Mouse (Mus musculus) kidney, adult 2 months (tissue): ENCODE data around the gene Exoc3l. TPM values are rescaled to one million over a fixed set of nuclear protein-coding genes. Genes with fewer than 3 reads are reported as not detected.
"Not testable (repeated sequence)": the region's sequence is repeated elsewhere in the genome, so short reads cannot be mapped to it uniquely, and the experiment has no call there.

ENCODE experiments used
- DNase-seq: peaks from one replicate; pipeline ENCODE4 v3.0.0; 2021
- H3K27ac ChIP-seq: fragments of 200-500 bp; 2 replicates; pipeline ENCODE4 v1.5.1; 2012; ENCODE audit warnings: low read depth, low read length, control low read depth, inconsistent platforms; ENCODE audit not compliant: insufficient read depth
- H3K27me3 ChIP-seq: fragments of 200-500 bp; replicated peaks from 2 replicates; pipeline ENCODE4 v1.6.1; 2012; ENCODE audit warnings: mild to moderate bottlenecking, moderate library complexity, low read length, inconsistent platforms; ENCODE audit not compliant: control insufficient read depth, insufficient read depth
- H3K36me3 ChIP-seq: fragments of 200-500 bp; 2 replicates; pipeline ENCODE4 v1.6.1; 2012; ENCODE audit warnings: mild to moderate bottlenecking, moderate library complexity, low read length, inconsistent platforms; ENCODE audit not compliant: control insufficient read depth, insufficient read depth
- H3K4me1 ChIP-seq: fragments of 200-500 bp; 2 replicates; pipeline ENCODE4 v1.6.1; 2011; ENCODE audit warnings: low read length; ENCODE audit not compliant: control insufficient read depth, insufficient read depth
- H3K4me3 ChIP-seq: fragments of 200-500 bp; 2 replicates; pipeline ENCODE4 v1.5.1; 2011; ENCODE audit warnings: mild to moderate bottlenecking, low read depth, low read length, control low read depth; ENCODE audit not compliant: insufficient read depth
- CTCF ChIP-seq: fragments of 200-500 bp; conservative IDR thresholded peaks from 2 replicates; pipeline ENCODE4 v1.5.1; 2011; ENCODE audit warnings: low read depth, mild to moderate bottlenecking, control low read depth, low read length, moderate library complexity, mixed read lengths; ENCODE audit not compliant: insufficient read depth, insufficient read length
- POLR2A ChIP-seq: fragments of 200-500 bp; IDR thresholded peaks from one replicate; pipeline ENCODE4 v1.6.1; 2011; ENCODE audit warnings: low read depth, low read length, control low read depth
- WGBS: fragments of 180-500 bp; shearing (Covaris S2); methylation state at CpG from one replicate; pipeline ENCODE4 v1.1.7; 2018; 5-methylcytosine and 5-hydroxymethylcytosine counted together
- polyA plus RNA-seq: library from polyadenylated mRNA; depleted of rRNA; stranded (reverse); fragments of >200 nt; gene quantifications from 2 replicates; pipeline ENCODE4 v1.2.3, GENCODE M21; 2012

The Exoc3l gene
- polyA plus RNA-seq, 1 experiment = 11.7 TPM

- H3K4me1 ChIP-seq = peaks cover 7% of the 10 kb centered on the region; the same call in 1 of the 2 replicates
- peak within 1 kb of the TSS; percentile 88 for H3K4me3 ChIP-seq
- no peaks in the 10 kb centered on the region for H3K27me3 ChIP-seq
- H3K36me3 ChIP-seq = no peaks in the 10 kb centered on the region; the same call in none of the 2 replicates
- under 1% methylated on average over 58 of the region's 58 CpGs for WGBS
- TF ChIP-seq POLR2A (no peak), CTCF (no peak)
- peak within 1 kb of the TSS; percentile 77 for H3K27ac ChIP-seq
- DNase-seq = peak; percentile 97
Observed at GRCm38 (mm10) chr8:105297511-105298192, 1.8 kb upstream of the Exoc3l start, which contains the start of gene E2f4. Gene E2f4 (plus strand): TSS chr8:105297663.

GRCm38 (mm10) chr8:105295256-105295655 lies 645 bp downstream of the Exoc3l start:
- peak overlapping the region; percentile 63 for H3K27ac ChIP-seq
- TF ChIP-seq POLR2A = no peak
- TF ChIP-seq CTCF = no peak
- no peak for DNase-seq
- peak overlapping the region; percentile 56 for H3K4me3 ChIP-seq
- H3K4me1 ChIP-seq = peaks cover 7% of the 10 kb centered on the region
- H3K36me3 ChIP-seq = no peaks in the 10 kb centered on the region; the same call in 1 of the 2 replicates
- no peaks in the 10 kb centered on the region for H3K27me3 ChIP-seq
- WGBS = 71% methylated on average over 11 of the region's 11 CpGs

- TF ChIP-seq CTCF (no peak), POLR2A (no peak)
- H3K4me3 ChIP-seq = peak overlapping the region; percentile 56; the same call in 1 of the 2 replicates
- no peak for DNase-seq
- H3K36me3 ChIP-seq = no peaks in the 10 kb centered on the region
- 67% methylated on average over 9 of the region's 9 CpGs for WGBS
- no peaks in the 10 kb centered on the region for H3K27me3 ChIP-seq
- H3K27ac ChIP-seq = no peak overlapping the region
- H3K4me1 ChIP-seq = peaks cover 12% of the 10 kb centered on the region
Observed at GRCm38 (mm10) chr8:105294776-105295175, 1.1 kb downstream of the Exoc3l start.

DNA sequence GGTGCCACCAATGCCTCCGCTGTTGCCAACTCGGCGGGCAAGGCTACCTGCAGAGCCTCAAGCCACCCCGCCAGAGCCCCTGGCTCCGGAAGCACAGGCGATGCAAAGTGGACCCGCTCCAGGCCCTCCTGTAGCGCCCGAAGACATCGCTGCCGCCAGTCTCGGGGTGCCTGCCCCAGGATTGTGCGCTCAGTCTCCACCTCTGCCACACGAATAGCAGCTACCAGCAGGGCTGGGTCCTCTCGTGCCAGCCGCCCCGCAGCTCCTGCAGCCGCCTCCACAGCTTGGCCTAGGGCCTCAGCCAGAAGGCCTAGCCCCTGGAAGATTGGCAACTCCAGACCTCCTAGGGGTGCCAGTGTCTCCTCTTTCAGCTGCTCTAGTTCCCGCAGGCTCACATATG lies 2.5 kb downstream of the Exoc3l start:
- Histone ChIP-seq H3K36me3 (no peaks in the 10 kb centered on the region), H3K27ac (no peak overlapping the region), H3K4me1 (peaks cover 9% of the 10 kb centered on the region), H3K27me3 (no peaks in the 10 kb centered on the region), H3K4me3 (no peak overlapping the region)
- no peak for DNase-seq
- WGBS = 77% methylated on average over 19 of the region's 19 CpGs
- TF ChIP-seq POLR2A = no peak
- TF ChIP-seq CTCF = no peak

DNA sequence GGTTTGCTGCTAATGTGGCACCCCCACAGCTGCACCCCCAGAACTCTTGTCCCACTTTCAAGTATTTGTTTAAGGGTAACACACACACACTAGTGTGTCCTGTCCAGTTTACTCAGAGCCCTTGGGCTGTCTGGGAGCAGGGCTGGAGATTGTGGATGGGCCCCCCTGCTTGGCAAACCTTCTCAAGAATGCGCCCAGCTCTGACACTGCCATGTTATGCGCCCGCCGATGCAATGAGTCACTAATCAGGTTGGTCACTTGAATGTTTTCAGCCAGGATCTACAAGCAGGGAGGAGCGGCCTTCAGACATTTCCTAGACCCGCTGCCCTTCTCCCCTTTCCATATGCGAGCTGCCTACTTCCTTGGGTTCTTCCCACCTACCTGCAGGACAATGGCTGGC lies 3.4 kb downstream of the Exoc3l start:
- 62% methylated on average over 7 of the region's 7 CpGs for WGBS
- Histone ChIP-seq H3K4me3 (no peak overlapping the region), H3K4me1 (peaks cover 9% of the 10 kb centered on the region), H3K27ac (no peak overlapping the region), H3K36me3 (no peaks in the 10 kb centered on the region), H3K27me3 (no peaks in the 10 kb centered on the region)
- no peak for TF ChIP-seq CTCF
- TF ChIP-seq POLR2A = no peak
- DNase-seq = no peak

GRCm38 (mm10) chr8:105291802-105292201 lies 4.1 kb downstream of the Exoc3l start:
- H3K27me3 ChIP-seq, H3K36me3 ChIP-seq, H3K4me3 ChIP-seq, H3K4me1 ChIP-seq, DNase-seq, H3K27ac ChIP-seq: not testable (repeated sequence)
- 57% methylated on average over 3 of the region's 3 CpGs for WGBS

DNA sequence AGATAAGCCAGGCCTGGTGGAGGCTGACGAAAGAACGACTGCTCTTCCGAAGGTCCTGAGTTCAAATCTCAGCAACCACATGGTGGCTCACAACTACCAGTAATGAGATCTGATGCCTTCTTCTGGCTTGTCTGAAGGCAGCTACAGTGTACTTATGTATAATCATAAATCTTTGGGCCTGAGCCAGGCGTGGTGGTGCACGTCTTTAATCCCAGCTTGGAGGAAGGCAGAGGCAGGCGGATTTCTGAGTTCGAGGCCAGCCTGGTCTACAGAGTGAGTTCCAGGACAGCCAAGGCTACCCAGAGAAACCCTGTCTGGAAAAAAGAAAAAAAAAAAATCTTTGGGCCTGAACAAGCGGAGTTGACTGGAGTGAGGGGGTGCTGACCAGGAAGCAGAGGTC lies 4.5 kb downstream of the Exoc3l start:
- H3K36me3 ChIP-seq, H3K27ac ChIP-seq, H3K4me1 ChIP-seq, DNase-seq, H3K27me3 ChIP-seq, H3K4me3 ChIP-seq: not testable (repeated sequence)
- 78% methylated on average over 8 of the region's 8 CpGs for WGBS
